Mouse (Mus musculus) E14TG2a.4 (cell line): ENCODE measurements around the gene Tars2.

Experiments
- CTCF ChIP-seq: conservative IDR thresholded peaks from 2 replicates; pipeline ENCODE4 v1.5.1; 2014; ENCODE audit warnings: low read length
- POU5F1 ChIP-seq: IDR thresholded peaks from 2 replicates; pipeline ENCODE4 v1.6.1; 2014; ENCODE audit warnings: low read length, borderline replicate concordance

GRCm38 (mm10) chr3:95716075-95716474, 43.9 kb downstream of the Tars2 start:
- TF ChIP-seq CTCF (no peak), POU5F1 (no peak)
